Mouse (Mus musculus): Measurements from ENCODE around the gene Tnrc6c. TPM values are rescaled to one million over a fixed set of nuclear protein-coding genes. Genes with fewer than 3 reads are reported as not detected.
A peak's percentile ranks its signal among the peaks of the same experiment; 100 is the strongest.

The Tnrc6c gene
- polyA plus RNA-seq, 1 experiment from 2014 or later = 14.1 TPM

DNA sequence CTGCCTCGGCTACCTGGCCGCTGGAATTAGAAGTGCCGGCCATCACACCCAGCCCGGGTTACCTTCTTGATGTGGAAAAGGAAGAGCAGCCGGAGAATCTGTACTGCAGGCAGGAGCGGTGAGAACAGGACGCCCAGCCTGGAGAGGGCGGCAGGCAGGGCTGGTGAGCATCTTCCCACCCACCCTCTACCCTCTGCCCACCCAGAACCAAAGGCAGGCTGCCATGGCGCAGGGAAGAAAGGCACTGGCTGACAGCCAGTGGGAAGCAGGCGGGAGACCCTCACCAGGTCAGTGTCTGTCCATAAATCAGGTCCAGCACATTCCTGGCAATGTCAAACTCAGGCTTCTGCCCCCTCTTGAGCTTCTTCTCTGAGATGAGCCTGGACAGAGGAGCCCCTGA is 116.3 kb downstream of the Tnrc6c start:
- WGBS = 83% methylated on average over 10 of the region's 10 CpGs

DNA sequence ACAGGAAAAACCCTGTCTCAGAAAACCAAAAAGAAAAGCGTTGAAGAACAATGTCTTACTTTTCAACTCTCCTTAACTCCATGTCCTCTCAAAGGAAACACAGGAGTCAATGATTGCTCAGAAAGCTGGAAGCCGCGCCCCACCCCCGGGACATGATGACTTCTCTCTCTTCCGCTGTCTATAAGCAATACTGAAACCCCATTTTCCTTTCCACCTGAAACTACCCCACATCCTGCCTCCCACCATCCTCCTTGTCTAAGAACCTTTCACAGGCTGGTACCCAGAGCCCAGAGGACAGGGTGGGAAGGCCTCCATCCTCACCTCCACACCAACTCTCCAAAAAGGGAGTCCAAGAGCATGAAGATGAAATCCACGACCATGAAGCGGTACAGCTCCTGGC is 118.3 kb downstream of the Tnrc6c start:
- no peak for DNase-seq (ENCODE audit: low spot score)
- H3K9me3 ChIP-seq (replicated peaks) = no peaks in the 10 kb centered on the region
- no peaks in the 10 kb centered on the region for H3K27me3 ChIP-seq (ENCODE audit: low read depth, poor library complexity, severe bottlenecking)
- no peak overlapping the region for H3K27ac ChIP-seq
- H3K36me3 ChIP-seq = peaks cover 86% of the 10 kb centered on the region
- WGBS = 95% methylated on average over 7 of the region's 7 CpGs
- H3K4me3 ChIP-seq = no peak overlapping the region
- H3K4me1 ChIP-seq = peaks cover 14% of the 10 kb centered on the region

More for the DNA sequence above, 116.3 kb downstream of the Tnrc6c start:
- Histone ChIP-seq H3K9me3 (replicated peaks) (no peaks in the 10 kb centered on the region), H3K27ac (no peak overlapping the region), H3K27me3 (ENCODE audit: low read depth, poor library complexity, severe bottlenecking) (no peaks in the 10 kb centered on the region), H3K4me3 (no peak overlapping the region), H3K36me3 (peaks cover 84% of the 10 kb centered on the region), H3K4me1 (peaks cover 14% of the 10 kb centered on the region)
- DNase-seq (ENCODE audit: low spot score) = no peak

DNA sequence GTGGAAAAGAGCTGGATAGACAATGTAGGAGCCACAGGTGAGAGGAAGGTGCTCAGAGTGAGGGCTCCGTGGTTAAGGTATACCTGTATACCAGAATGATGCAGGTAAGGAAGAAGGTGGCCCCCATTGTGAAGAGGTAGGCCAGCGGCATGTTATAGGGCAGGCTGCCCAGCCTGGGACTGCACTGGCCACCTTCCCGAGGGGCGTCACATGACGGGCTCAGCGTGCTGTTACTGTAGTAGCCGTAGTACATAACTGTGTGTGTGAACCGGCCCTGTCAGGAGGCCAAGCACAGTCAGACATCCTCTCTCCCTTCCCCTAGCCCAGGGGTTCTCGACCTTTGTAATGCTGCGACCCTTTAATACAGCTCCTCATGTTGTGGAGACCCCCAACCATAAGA is 120.8 kb downstream of the Tnrc6c start:
- Histone ChIP-seq H3K27ac (no peak overlapping the region), H3K36me3 (peaks cover 81% of the 10 kb centered on the region), H3K9me3 (replicated peaks) (no peaks in the 10 kb centered on the region), H3K27me3 (ENCODE audit: low read depth, poor library complexity, severe bottlenecking) (no peaks in the 10 kb centered on the region), H3K4me3 (no peak overlapping the region), H3K4me1 (peaks cover 28% of the 10 kb centered on the region)
- no peak for DNase-seq (ENCODE audit: low spot score)
- 95% methylated on average over 10 of the region's 10 CpGs for WGBS

DNA sequence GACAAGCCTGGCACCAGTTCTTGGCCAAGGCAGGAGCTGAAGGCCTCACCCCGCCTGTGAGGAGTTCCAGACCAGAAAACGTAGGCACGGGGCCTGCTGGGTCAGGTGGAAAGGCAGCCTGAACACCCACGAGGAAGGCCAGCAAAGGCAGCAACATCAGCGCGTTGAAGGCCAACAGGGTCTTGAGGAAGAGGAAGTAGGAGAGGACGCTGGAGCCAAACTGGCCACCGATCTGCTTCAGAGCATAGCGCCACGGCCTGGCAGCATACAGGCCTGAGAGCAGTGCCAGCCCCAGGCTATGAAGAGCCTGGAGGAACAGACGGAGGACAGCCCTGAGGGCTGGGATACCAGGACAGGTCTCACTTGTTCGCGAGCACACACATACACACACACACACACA is 121.5 kb downstream of the Tnrc6c start:
- no peak for DNase-seq (ENCODE audit: low spot score)
- Histone ChIP-seq H3K4me3 (no peak overlapping the region), H3K27ac (no peak overlapping the region), H3K9me3 (replicated peaks) (no peaks in the 10 kb centered on the region), H3K4me1 (peaks cover 30% of the 10 kb centered on the region), H3K27me3 (ENCODE audit: low read depth, poor library complexity, severe bottlenecking) (no peaks in the 10 kb centered on the region), H3K36me3 (peaks cover 75% of the 10 kb centered on the region)
- 90% methylated on average over 12 of the region's 13 CpGs for WGBS

DNA sequence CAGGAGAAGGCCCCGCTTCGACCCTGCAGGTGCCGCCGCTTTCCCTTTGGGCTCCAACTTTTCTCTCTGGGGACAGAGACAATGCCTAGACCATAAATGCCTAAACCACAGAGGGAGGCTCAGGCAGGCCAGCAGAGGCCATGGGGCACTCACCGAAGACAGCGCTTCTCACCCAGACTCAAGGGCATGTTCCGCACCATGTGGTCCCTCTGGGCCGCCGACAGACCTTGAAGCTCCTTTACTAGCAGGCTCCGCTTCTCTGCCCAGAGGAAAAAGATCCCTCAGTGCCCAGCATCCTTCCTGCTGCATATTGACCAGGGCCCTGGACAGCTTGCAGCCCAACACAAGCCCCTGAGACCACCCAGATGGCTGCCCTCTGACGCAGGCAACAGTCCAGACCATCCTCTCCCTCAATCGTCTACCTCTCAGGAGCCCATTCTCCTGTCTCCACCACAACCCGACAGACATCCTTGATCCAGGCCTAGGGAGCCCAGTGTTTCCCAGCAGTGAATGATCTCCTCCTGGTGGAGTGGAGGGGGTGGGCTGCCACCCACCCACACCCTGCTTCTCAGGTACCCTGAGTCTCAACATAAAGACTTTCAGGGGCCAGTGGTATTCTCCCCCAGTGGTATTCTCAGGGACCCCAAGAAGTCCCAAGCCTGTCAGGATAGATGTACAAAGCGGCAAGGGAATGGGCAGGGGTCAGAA is 122.2 kb downstream of the Tnrc6c start:
- peaks cover 69% of the 10 kb centered on the region for H3K36me3 ChIP-seq
- no peak for DNase-seq (ENCODE audit: low spot score)
- H3K4me1 ChIP-seq = peaks cover 36% of the 10 kb centered on the region
- 91% methylated on average over 14 of the region's 14 CpGs for WGBS
- no peak overlapping the region; the same call in 1 of the 2 replicates for H3K27ac ChIP-seq
- H3K4me3 ChIP-seq = no peak overlapping the region
- H3K9me3 ChIP-seq (replicated peaks) = no peaks in the 10 kb centered on the region
- peaks cover 2% of the 10 kb centered on the region for H3K27me3 ChIP-seq (ENCODE audit: low read depth, poor library complexity, severe bottlenecking)

DNA sequence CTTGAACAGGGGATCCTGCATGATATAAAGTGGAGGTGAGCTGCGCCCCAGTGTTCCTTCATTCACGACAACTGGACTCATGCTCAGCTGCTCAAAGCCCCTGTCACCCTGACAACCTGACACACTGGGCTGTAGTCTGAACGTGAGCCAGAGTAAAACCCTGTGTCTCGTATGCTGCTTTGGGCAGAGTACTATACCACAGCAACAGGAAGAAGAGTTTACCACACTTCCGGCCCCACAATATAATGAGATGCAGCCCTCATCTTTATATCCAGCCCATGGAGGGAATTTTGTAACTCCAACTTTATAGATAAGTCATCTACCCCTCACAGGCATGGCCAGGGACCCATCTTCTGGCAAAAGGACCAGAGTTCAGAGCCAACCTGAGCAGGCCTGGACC is 123.0 kb downstream of the Tnrc6c start:
- 91% methylated on average over 5 of the region's 5 CpGs for WGBS
- H3K4me1 ChIP-seq = peaks cover 45% of the 10 kb centered on the region
- peaks cover 10% of the 10 kb centered on the region for H3K27me3 ChIP-seq (ENCODE audit: low read depth, poor library complexity, severe bottlenecking)
- peaks cover 61% of the 10 kb centered on the region for H3K36me3 ChIP-seq
- H3K9me3 ChIP-seq (replicated peaks) = no peaks in the 10 kb centered on the region
- no peak for DNase-seq (ENCODE audit: low spot score)
- no peak overlapping the region for H3K27ac ChIP-seq
- no peak overlapping the region for H3K4me3 ChIP-seq

DNA sequence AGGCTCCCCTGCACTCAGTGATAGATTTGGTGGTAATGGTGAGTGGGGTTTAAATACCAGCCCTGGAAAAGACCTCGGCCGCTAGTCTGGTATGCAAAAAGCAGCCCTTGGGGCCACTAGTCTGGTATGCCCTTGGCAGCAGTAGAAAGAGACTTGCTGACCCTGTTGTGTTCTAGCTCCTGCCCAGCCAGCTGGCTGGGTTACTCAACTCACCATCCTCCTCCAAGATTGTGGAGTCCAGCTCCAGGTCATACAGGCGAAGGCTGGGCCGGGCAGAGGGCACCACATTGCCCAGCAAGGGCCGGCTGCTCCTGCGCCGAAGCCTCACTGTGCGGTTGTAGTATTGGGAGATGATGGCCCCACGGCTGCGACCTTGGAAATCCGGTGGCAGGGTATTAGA is 123.9 kb downstream of the Tnrc6c start:
- Histone ChIP-seq H3K27me3 (ENCODE audit: low read depth, poor library complexity, severe bottlenecking) (peaks cover 20% of the 10 kb centered on the region), H3K27ac (peak overlapping the region; percentile 91; the same call in 1 of the 2 replicates), H3K9me3 (replicated peaks) (no peaks in the 10 kb centered on the region), H3K36me3 (peaks cover 51% of the 10 kb centered on the region), H3K4me3 (no peak overlapping the region), H3K4me1 (peaks cover 54% of the 10 kb centered on the region)
- 94% methylated on average over 11 of the region's 11 CpGs for WGBS
- DNase-seq (ENCODE audit: low spot score) = no peak

DNA sequence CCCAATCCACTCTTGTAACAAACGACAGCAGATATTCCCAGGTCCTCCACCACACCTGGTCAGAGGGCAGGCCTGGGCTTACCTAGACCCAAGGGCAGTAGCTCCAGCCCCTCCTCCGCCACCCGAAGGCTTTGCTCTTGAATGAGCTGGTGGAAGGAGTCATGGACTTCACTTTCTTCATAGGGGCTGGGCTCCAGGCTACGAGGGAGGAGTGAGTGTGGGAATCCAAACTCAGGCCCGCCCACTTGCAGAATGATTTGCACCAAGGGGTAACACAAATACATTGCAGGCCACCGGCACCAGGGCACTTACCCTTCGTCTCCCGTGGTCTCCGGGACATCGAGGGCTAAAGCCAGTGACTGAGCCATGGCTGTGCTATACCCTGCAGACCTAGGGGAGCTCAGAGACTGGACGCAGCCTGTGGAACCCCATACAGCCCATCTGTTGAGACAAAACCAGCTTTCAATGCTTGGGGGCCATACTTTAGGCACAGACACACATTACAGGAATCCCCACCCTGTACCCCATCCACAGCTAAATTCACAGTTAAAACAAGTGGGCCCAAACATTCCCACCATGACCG is 124.9 kb downstream of the Tnrc6c start:
- 52% methylated on average over 12 of the region's 12 CpGs for WGBS
- DNase-seq (ENCODE audit: low spot score) = peak; percentile 53
- Histone ChIP-seq H3K27ac (peak overlapping the region; percentile 91), H3K4me1 (peaks cover 62% of the 10 kb centered on the region), H3K9me3 (replicated peaks) (no peaks in the 10 kb centered on the region), H3K36me3 (peaks cover 42% of the 10 kb centered on the region), H3K4me3 (peak overlapping the region; percentile 66), H3K27me3 (ENCODE audit: low read depth, poor library complexity, severe bottlenecking) (peaks cover 29% of the 10 kb centered on the region)

DNA sequence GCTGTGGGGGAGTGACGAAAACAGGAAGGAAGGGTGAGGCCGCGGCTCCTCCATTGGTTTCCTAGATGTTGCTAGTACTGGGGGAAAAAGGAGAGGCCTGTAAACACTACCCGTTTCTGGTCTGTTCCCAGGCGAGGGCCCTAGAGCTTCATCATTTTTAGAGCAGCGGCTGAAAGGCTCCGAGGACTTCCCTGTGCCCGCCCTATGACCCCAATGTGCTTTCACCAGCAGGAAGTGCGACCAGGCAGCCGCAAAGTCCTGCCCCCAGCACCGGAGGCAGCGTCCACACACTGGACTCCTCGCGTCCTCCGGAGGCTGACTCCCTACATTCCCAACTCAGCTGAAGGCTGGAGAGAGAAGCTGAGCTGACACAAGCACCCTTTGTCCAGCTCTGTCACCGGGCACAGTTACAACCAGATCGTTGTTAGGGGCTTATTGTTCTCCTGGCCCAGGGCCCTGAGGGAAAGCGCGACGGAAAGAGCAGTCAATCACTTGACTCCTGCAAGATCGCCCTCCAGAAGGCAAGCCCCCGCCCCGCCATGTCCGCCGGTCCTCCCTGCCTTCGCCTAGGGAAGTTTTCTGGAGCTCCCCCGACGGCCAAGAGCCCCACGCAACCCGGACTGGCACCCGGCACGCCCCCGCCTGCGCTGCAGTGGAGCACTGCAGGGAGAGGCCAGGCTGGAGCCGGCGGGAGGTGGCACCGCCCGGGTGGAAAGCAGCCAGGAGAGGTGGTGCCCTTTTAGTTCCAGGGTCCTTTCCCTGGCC is 125.5 kb downstream of the Tnrc6c start:
- WGBS = 3% methylated on average over 38 of the region's 38 CpGs
- peaks cover 62% of the 10 kb centered on the region for H3K4me1 ChIP-seq
- H3K4me3 ChIP-seq = peak overlapping the region; percentile 66
- DNase-seq (ENCODE audit: low spot score) = peak; percentile 76
- peaks cover 36% of the 10 kb centered on the region for H3K36me3 ChIP-seq
- H3K27ac ChIP-seq = peak overlapping the region; percentile 91
- H3K9me3 ChIP-seq (replicated peaks) = no peaks in the 10 kb centered on the region
- H3K27me3 ChIP-seq (ENCODE audit: low read depth, poor library complexity, severe bottlenecking) = peaks cover 35% of the 10 kb centered on the region

DNA sequence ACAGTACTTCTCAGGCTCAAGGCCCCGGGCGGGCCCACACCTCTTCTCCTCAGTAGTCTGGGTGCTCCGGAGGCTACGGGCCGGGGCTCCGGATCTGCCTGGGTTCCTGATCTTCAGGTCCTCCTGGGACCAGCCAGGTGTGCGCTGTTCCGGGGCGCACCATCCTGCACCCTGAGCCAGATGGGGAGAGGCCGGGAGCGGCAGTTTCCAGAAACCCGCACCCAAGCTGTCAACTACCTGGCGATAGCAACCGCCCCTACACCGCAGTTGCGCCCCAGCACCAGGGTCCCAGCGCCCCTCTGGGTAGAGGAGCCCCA is 126.1 kb downstream of the Tnrc6c start:
- Histone ChIP-seq H3K36me3 (peaks cover 30% of the 10 kb centered on the region), H3K27ac (peak overlapping the region; percentile 91), H3K9me3 (replicated peaks) (no peaks in the 10 kb centered on the region), H3K4me3 (peak overlapping the region; percentile 66), H3K4me1 (peaks cover 62% of the 10 kb centered on the region), H3K27me3 (ENCODE audit: low read depth, poor library complexity, severe bottlenecking) (peaks cover 41% of the 10 kb centered on the region)
- 1% methylated on average over 17 of the region's 17 CpGs for WGBS
- DNase-seq (ENCODE audit: low spot score) = no peak

DNA sequence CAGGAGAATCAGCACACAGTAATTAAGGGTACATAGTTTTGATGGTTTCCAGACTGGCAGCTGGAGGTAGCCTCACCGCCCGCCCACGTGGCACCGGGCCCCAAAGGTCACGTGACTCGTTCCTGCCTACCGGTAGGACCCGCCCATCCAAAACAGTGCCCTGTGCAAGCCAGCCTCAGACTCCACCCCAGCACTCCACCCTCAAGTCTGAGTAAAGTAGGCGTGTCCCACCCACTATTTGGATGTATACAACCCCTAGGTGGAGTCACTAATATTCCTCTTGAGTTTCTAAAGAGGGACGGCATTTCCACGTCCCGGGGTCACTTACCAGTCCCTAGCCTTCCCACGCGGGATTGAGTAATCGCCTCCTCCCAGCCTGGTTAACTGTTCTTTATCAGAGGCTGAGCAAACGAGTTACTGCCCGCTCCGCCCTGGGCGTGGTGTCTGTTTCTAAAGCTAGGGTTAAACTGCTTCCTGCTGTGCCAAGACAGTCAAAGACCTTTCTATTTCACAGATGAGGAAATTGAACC is 126.6 kb downstream of the Tnrc6c start:
- under 1% methylated on average over 19 of the region's 19 CpGs for WGBS
- peaks cover 62% of the 10 kb centered on the region for H3K4me1 ChIP-seq
- H3K27me3 ChIP-seq (ENCODE audit: low read depth, poor library complexity, severe bottlenecking) = peaks cover 41% of the 10 kb centered on the region

DNA sequence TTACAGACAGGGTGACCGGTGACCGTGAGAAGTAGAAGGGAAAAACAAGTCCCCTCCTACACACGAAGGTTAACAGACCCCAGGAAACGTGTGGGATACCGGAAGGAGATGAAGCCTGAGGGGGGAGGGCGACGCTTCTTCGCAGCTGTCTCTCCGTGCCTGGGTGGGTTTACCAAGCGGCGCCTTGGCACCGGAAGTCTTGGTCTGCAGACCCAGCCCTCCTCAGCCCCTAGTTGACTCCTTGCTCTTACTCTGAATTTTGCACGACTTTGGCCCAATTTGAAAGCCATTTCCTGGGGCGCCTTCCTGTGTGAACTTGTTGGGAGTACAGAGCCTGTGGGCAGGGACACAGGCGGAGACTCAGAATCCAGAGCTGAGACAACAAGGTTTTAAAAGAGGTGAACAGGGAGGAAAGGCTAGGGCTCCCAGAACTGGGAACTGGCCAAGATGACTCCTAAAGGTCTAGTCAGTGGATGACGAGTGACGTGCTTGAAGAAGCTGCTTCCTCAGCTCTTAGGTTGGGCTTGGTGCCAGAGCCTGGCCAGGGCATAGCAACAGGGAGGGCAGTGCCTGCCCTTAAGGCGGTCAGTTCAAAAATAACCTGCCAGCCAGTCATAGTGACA is 127.2 kb downstream of the Tnrc6c start:
- Histone ChIP-seq H3K9me3 (replicated peaks) (no peaks in the 10 kb centered on the region), H3K27me3 (ENCODE audit: low read depth, poor library complexity, severe bottlenecking) (peaks cover 41% of the 10 kb centered on the region), H3K27ac (peak overlapping the region; percentile 91), H3K4me1 (peaks cover 65% of the 10 kb centered on the region), H3K4me3 (peak overlapping the region; percentile 66), H3K36me3 (peaks cover 19% of the 10 kb centered on the region)
- peak; percentile 50 for DNase-seq (ENCODE audit: low spot score)
- WGBS = 20% methylated on average over 18 of the region's 18 CpGs

More for the DNA sequence above, 126.6 kb downstream of the Tnrc6c start:
- Histone ChIP-seq H3K36me3 (peaks cover 25% of the 10 kb centered on the region), H3K9me3 (replicated peaks) (no peaks in the 10 kb centered on the region), H3K27ac (peak overlapping the region; percentile 91), H3K4me3 (peak overlapping the region; percentile 66)
- peak; percentile 89 for DNase-seq (ENCODE audit: low spot score)

Measured in limb, embryonic 10.5 days (tissue).